Mouse (Mus musculus): ENCODE data around the gene Serf2.

The Serf2 gene

DNA sequence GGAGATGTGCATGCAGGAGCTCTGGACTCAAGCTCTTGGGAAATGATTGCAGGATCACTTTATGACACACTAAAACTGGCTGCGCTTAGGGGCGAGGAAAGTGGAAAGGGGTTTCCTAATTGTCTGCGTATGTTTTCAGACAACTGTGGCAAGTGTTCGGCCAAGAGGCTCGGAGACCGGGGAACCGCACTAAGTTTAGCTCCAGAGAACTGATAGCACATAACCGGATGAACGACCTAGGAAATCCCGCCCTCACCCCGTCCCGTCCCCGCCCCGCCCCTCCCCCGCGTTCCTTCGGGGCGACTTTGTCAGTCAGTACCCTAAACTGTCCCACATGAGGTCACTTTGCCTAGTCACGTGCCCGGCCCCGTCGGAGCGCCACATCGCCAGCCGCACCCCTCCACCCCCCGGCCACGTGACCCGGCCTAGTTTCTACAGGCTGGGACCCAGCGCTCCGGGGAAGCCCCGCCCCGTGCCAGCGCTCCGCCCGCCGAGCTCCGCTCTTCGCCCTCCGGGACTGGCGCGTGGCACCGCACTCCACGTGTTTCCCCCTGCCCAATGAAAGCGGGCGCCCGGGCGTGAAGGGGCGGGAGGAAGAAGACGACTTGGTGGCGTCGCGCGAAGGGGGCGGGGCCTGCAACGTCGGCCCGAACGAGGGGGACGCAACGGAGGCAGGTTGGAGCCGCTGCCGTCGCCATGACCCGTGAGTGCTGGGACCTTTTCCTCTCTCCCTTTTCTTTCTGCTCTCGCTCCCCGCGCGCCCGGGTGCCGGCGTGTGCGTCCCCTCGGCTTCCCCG is at the start of gene Serf2:
TSS of gene Serf2 (plus strand) at position 457 of the 797 bp plus-strand sequence.
- DNase-seq = peak; percentile 100

DNA sequence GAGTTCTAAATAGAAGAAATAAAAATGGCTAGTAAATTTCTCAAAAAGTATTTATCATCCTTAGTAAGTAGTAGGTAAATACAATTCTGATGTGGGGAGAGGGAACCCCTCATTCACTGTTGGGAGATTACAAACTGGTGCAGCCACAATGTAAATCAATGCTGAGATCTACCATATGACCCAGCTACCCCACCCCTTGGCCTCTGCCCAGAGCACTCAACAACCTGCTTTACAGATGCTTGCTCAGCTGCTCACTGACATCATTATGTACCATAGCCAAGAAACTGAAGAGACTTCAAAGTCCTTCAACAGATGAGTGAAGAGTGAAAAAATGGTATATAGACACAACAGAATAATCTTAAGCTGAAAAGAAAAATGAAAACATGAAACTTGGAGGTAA is 45.7 kb upstream of the Serf2 start:
- DNase-seq = no peak

DNA sequence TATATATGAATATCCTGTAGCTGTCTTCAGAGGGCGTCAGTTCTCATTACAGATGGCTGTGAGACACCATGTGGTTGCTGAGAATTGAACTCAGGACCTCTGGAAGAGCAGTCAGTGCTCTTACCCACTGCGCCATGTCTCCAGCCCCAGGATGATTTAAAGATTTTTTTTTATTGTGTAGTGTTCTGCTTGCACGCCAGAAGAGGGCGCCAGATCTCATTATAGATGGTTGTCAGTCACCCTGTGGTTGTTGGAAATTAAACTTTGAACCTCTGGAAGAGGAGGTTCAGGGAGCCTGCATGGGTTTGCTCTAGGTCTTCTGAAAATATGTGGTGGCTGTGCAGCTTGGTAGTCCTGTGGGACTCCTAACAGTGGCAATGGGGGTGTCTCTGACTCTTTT is 40.8 kb upstream of the Serf2 start:
- peak in 1 of 2 experiments; percentile 68 for DNase-seq

DNA sequence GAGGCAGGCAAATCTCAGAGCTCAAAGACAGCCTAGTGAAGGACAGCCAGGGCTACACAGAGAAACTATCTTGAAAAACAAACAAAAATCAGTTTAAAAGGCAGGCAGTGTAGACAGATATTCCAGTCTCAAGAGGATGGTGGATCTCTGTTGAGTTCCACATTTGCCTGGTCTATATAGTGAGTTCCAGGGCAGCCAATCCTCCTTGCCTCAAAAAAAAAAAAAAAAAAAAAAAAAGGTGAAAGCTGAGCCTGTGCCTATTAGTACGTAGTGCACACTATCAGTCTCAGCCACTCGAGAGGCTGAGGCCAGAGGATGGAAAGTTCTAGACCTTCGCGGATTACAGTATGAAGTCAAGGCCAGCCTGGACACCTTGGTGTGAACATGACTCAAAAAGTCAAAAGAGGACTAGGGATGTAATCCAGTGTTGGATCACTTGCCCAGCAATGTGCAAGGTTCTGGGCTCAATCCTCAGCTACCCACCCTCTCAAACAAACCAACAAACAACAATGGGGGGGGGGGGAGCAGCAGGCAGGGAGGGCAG is 36.1 kb upstream of the Serf2 start:
- no peak for DNase-seq

DNA sequence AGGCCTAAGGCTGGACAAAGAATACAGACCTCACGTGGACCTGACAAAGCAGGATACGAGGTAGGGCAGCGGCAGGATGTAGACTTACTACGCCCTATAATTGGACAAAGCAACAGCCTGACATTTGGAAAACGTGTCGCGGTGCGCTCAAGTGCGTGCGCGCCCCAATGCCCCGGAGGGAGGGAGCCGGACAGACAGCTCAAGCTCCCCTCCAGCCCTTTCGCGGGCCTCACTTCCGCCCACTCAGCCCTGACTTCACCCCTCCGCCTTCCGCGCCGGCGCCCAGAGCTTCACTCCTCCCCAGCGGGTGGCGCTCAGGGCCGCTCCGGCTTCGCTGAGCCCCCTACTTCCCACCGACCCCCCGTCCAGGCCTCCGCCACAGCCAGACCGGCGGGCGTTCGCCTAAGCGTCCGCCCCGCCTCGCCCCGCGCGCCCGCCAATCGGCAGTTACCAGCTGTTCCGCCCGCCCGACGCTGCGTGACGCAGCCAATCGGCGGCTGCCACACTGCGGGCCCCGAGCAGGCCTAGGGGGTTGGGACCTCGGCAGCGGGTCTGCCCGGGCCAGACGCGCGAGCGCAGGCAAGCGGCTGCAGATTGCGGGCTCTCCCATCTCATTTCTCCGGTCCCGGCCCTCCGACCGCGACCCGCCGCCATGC is 35.5 kb upstream of the Serf2 start, which contains the start of the genes Pdia3 and Catsper2:
TSS of gene Pdia3 (plus strand) at position 389 of the 656 bp plus-strand sequence.
TSS of gene Catsper2 (minus strand) at position 406 of the 656 bp plus-strand sequence.
- DNase-seq = peak; percentile 97 to 99

DNA sequence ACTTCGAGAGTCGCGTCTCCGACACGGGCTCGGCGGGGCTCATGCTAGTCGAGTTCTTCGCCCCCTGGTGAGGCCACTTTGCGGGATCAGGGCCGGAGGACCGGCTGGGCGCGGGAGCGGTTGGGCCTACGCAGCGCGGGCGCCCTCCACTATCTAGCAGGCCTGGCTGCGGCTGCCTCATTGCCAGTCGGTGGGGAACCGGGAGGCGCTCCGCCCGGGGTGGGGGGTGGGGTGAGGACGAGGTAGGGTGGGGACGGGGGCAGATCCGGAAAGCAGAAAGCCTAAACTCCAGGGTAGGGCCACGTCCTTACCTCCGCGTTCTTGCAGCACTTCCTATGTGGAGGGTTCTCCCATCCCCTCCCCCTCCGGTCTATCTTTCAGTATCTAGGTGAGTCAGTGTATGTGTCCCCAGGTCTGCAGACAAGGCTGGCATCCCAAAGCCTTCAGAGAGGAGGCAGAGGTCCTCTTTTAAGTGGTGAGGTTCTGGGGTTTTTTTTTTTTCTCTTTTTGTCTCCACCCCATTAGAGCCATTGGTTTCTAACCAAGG is 34.8 kb upstream of the Serf2 start:
- no peak for DNase-seq

DNA sequence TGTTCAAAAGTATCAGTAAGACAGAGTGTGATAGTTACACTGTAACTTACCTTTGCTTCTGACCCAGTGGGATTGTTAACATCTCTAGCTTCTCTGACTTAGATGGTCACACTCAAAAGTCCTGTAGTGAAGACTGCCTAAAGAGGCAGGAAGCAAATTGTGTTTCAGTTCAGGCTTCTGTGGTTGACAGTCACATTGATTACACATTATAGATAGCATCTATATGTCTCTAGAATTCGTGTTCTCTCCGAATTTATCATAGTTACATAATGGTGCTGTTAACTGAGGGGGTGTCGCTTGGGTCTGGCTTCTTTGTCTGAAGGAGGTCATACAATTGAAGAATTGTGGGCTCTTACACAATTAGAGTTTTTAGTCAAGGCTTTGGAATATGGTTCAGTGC is 33.9 kb upstream of the Serf2 start:
- DNase-seq = no peak

DNA sequence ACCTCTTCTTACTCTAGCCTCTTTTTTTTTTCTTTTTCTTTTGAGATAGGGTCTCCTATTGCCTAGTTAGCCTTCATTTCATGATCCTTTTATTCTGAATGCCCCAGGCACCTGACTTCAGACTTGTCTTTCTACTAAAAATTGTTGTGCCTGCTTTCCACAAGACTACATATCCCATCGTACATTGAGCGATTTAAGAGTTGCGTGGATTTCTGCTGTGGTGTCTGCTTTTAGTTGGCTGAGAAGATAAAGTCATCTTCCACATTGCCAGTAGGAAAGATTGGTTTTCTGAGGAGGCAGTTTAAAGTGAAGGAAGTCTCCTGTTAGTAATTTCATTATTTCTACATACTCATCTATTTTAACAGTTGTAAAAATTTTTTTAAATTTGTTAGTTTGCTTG is 33.4 kb upstream of the Serf2 start:
- DNase-seq = no peak

DNA sequence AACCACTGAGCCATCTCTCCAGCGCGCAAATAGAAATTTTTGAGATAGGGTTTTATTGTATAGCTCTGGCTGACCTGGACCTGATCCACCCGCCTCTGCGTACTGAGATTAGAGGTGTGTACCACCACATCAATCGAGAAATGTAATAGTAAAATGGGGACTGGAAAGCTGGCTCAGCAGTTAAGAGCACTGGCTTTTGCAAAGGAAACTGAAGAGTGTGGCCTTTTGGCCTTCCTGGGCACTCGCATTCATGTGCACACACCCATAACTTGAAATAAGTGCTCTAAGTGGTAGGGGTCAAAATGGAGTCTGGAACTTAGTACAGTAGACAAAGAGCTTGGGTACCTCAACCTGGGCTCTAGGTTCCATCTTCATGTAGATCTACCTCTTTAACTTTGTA is 32.6 kb upstream of the Serf2 start:
- DNase-seq = no peak

DNA sequence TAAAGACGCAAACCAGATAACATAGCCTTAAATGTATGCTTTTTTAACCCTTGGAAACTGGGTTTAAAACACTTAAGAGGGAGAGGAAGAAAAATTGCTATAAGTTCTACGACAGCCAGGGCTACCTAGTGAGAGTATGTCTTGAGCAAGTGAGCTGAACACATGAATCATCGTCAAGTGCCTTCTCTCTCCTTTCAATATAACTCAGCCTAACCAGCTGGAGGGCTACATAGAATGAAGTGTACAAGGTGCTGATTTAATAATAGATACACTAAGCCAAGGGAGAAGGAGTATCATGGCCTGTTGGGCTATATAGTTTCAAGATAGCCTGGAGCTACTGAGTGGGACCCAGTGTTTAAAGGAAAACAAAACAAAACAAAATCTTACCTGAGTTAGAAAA is 30.5 kb upstream of the Serf2 start:
- no peak for DNase-seq

DNA sequence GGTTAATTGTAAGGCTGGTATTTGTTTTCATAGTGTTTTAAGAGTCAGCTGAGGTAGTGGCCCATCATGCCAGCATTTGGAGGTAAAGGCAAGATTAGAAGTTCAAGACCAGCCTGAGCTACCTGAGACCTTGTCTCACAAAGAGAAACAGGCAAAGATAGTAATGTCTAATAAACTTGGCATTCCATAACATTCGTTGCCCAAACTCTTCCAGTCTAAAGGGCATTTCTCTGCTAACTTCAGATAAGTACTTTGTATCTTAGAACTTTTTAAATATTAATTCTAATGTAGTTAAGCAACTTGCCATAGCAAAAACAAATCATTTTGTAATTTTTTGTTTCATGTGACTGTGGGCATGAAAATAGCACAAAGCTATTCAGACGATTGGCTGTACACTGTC is 25.8 kb upstream of the Serf2 start:
- DNase-seq = no peak

DNA sequence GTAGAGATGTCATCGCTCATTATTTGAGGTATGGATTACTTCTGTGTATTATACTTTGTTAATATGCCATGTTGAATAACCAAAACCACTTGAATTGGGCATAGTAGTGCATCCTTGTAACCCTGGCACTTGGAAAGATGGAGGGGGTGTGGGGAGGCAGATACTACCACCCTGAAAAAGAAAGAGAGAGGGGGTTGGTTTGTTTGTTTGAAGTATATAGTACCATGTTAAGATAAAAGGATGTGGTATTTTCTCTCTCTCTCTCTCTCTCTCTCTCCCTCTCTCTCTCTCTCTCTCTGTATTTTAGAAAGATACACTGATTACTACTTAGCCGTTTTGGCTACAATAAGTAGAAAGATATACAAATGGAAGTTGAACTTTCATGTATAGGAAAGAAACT is 23.1 kb upstream of the Serf2 start:
- DNase-seq = no peak

DNA sequence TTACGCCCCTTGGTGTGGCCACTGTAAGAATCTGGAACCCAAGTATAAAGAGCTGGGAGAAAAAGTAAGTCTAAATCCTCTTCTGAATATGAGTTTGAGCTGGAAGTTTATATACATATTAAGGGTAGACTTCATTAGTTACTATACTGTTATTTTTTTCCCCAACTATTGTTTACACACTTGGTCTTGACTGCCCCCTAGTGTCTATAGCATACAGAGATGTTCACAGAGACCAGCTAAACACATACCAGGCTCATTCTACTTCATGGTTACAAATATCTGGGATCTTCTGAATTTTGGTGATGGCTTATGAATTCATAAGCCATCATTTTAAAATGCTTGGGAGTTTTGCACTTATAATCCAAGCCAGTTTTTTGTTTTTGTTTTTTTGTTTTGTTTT is 14.1 kb upstream of the Serf2 start:
- DNase-seq = no peak

DNA sequence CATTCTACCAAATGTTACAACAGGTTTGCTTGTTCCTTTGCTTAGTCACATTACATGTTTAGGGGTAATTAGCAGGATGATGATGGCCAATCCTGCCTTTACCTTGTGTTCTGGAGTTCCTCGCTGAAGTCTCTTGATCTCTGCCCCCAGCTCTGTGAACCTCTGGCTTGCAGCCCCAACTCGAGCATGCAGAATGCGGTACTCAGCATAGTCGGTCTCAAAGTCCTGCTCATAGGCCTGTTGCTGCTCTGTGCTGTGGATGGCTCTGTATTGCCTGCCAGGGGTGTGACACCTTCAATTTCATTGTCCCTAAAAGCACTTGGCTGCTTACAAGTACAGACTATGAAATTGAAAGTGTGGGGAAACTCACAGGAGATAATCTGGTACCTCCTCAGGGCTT is 9.2 kb upstream of the Serf2 start:
- DNase-seq = no peak

DNA sequence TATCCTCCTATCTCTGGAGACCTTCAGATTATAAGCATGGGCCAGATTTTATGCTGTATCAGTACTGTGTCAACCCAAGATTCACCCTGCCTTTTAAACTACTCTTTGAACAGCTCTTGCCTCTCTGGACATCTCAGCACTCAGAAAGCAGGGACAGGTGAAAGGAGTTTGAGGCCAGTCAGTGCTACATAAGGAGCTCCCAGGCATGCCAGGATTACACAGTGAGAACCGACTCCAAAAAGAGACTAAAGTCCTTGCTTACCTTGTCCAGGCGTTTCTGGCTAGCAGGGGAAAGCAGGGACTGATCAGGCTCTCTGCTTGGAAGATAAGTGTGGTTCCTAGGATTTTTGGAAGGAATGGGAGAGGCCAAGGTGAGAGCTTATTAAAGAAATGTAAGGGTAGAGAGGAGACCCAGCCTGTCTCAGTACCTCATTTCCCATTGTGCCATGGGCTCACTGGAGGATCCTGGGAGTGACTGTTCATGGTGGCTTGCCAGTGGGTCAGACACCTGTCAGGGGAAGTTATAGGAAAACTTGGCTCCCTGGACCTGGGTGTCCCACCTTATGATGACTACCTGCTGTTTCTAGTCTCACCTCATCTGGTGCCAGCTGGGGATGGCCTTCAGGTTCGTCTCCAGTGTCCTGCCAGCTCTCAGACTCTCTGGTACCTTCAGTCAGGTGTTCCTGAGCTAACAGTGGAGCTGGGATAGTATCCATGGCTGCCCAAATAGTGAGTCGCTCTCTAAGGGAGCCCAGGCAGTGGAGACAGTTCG is 8.0 kb upstream of the Serf2 start:
- DNase-seq = no peak

DNA sequence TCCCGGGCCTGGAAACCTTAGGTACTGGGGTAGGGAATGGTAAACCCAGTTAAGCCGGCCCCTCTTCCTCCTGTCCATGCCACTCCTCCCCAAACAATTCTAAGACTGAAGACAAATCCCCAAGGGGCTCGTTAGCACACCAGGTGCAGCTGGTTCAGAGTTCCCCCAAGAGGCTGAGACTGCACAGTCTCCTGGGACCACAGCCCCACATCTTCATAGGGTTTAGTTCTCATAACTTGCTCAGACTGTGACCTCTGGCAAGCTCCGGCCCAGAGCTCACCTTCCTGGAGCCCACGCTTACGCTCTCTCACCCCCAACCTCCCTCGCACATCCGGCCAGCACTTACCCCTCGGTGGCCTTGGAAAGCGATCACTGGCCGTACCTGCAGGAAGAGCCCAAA is 7.2 kb upstream of the Serf2 start:
- no peak for DNase-seq

DNA sequence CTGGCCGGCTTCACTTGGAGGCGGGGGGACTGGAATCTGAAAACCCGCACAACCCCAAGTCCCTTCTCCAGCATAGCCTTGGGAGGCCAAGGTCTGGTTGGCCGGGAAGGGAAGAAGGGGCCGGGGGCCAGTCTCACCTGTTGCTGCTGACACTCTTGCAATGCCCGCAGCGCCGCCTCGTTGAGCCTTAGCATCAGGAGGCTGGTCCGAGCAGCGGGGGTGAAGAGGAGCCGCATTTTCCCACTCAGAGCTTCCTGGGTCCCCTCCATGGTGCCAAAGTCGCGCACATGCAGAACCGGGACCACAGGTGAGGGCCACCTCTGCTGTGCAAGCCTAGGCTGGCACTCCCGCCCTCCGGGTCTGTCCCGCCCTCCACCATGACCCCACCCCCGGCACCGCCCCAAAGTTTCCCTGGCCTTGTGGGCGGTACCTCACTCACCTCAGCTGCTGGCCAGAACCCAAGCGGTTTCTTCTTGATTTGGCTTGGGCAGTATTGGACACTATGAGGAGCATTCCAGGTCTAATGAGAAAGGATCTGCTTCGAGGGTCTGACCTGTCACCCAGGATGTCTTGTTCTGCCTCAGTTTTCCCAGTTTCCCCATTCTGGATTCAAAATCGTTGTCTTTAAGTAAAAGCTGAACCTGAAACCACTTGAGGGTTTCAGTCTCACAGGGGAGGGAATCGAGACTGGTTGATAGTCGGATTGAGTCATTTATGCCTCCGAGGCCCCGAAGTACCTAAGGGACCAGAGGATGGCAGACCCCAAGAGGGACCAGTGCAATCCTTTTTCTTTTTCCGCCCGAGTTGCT is 6.5 kb upstream of the Serf2 start:
- DNase-seq = peak; percentile 76 to 81

DNA sequence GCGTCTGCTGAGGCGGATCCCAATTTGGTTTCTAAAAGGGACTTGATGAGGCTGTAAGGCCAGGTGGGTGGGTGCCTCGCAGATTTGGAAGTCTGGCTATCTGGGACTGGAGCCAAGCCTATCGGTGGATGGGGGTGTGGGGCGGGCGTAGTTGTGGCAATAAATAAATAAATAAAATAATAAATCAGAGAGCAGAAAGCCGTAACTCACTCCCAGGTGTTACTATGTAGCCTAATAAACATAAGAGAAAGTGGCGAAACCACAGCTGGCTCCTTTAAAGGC is 6.0 kb upstream of the Serf2 start:
- no peak for DNase-seq

DNA sequence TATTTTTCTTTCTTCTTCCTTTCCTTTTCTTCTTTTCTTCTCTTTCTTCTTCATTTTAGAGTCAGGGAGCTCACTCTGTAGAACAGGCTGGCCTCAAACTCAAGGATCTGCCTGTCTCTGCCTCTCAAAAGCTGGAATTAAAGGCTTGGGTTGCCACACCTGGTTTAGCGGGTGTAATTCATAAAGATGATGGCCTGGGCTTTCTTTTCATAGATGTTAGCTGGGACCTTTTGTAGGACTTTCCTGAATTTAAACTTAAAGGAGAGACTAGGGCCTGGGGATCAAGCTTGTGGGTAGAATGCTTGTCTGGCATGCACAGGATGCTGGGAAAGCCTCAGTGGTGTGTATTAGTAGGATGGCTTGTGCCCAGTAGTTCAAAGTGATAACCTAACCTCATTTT is 4.8 kb upstream of the Serf2 start, which contains the start of gene Ell3:
TSS of gene Ell3 (minus strand) at position 101 of the 400 bp plus-strand sequence.
- DNase-seq = no peak

DNA sequence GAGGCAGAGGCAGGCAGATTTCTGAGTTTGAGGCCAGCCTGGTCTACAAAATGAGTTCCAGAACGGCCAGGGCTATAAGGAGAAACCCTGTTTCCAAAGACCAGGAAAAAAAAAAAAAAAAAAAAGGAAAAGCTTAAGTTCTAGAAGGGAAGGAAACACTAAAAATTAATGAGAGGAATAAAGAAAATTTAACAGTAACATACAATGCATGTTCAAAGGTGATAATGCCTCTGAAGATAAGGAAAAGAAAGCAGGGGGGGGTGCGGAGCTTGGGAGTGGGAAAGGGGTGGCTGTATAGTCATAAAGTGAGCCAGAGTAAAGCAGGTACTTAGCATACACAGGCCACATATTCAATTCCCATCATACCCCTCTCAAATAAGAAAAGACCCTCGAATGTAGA is 3.9 kb upstream of the Serf2 start:
- DNase-seq = no peak

DNA sequence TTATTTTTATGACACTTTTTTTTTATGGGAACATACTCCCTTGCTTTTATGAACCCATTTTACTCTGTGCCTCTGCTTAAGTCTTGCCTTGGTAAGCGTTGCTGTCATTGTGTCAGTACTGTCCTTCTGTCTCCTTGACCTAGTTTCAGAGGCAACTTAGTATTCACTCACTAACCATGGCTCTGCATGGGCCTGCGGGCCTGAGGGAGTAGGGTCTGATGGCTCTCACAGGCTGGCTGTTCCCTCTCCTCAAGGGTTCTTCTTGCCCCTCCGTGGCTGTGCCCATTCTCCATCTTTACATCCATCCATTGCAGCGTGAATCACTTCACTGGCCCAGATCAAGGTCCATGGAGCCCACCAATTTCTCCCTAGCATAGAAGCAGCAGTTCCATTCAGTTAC is 2.5 kb upstream of the Serf2 start:
- no peak for DNase-seq

DNA sequence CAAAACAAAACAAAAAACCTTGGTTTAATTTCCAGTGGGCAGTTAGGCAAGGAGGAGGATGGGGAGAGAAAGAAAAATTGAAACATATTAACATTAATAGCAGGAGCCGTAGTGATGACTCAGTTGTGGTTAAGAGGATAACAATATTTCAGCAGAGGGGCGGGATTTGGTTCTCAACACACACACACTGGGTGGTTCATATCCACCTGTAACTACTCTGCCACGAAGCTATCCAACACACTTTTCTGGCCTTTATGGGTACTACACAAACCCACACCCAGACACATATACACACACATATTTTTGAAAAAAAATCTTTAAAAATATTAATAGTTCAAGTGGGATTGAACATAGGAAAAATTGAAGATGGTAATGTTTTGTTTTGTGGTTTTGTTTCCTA is 2.0 kb upstream of the Serf2 start:
- no peak for DNase-seq
